Mouse (Mus musculus) G1E-ER4 (cell line): Measurements from ENCODE around the gene Polr3gl. TPM values are rescaled to one million over a fixed set of nuclear protein-coding genes. Genes with fewer than 3 reads are reported as not detected.

Source experiments
- GATA1 ChIP-seq: IDR thresholded peaks from one replicate; pipeline ENCODE4 v1.8.0; 2012; ENCODE audit warnings: low read length, inconsistent platforms
- polyA plus RNA-seq: library from polyadenylated mRNA; stranded (reverse); fragments of >175 nt; gene quantifications from 2 replicates; pipeline ENCODE4 v1.2.3, GENCODE M21; 2012

The Polr3gl gene
- polyA plus RNA-seq, result 9.8 and 14.7 TPM in 2 replicates

DNA sequence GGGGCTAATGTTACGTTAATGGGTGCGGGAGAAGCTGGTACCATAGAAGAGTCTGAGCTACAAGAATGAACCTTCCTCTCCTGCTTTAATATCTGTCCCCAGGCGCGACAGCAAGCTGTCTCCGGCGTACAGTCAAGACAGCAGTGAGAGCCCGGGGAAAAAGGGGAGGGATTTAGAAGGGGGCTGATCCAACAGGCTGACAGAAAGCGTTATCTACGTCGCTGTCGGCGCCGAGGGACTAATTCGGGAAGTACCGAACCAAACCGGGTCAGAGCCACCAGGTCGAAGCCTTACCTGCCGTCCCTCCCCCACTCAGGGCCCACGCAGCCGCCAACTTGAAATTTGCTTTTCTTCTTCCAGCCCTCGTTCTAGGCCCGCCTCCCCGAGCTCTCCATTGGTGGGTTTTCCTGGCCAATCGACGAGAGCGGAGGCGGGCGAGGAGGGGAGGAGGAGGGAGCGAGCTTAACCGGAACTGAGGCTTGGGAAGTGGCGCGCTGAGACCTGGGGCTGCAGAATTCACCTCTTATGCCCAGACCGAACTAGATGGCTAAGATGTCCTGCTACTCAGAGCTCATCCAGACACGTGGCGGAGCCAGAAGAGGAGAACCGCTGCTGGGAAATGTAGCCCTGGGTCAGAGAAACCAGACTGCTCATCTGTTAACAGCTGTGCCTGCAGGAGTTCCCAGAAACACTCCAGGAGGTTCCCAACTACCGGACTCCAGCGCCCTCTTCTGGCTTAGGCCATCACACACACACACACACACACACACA, at the start of gene Polr3gl:
Gene Polr3gl (minus strand): TSS at position 392 of the 771 bp plus-strand sequence.
- no peak for TF ChIP-seq GATA1

DNA sequence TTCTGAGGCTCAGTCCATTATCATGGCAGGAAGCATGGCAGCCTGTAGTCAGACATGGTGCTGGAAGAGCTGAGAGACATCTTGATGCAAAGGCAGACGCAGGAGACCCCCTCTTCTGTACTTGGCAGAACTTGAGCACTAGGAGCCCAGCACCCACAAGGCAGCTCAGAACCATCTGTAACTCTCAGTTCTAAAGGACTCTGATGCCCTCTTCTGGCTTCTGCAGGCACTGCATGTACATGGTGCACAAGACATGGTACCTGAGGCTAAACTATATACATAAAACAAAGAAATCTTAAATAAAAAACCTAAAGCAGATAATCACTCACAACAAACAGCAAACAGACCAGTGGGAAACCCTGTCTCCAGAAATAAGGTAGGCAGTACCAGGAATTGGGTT, 45.2 kb upstream of the Polr3gl start:
- TF ChIP-seq GATA1, result no peak

DNA sequence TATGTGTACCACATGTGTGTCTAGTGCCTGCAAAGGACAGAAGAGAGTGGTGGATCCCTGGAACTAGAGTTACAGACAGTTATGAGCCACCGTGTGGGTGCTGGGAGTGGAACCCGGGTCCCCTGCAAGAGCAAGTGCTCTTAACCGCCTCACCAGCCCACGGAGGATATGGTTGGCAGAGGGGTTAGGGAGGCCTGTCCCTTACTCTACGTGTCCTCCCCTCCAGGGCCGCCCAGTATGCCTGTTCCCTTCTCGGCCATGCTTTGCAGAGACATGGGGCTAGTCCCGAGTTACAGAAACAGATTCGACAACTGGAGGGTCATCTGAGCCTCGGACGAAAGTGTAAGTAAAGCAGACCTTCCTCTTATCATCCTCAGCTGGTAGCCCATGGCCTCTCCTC, 42.5 kb upstream of the Polr3gl start:
- TF ChIP-seq GATA1, result no peak

DNA sequence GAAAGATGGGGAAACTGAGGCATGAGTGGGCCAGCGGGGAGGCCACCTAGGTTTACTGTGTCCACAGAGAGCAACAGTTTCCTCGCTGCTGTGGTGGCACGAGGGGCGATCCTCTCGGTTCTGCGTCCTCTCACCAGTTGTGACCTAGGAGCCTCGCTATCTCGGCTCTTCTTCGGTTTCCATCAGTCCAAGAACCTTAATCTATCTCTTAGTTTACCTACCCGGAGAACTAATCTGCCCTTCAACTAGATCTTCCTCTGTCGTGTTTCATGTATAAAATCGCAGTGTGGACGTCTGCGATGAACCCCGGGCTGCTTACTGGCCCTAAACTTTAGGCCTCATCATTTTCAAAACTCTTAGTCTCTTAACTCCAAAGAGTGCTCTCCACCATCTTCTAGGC, 41.9 kb upstream of the Polr3gl start:
- no peak for TF ChIP-seq GATA1

DNA sequence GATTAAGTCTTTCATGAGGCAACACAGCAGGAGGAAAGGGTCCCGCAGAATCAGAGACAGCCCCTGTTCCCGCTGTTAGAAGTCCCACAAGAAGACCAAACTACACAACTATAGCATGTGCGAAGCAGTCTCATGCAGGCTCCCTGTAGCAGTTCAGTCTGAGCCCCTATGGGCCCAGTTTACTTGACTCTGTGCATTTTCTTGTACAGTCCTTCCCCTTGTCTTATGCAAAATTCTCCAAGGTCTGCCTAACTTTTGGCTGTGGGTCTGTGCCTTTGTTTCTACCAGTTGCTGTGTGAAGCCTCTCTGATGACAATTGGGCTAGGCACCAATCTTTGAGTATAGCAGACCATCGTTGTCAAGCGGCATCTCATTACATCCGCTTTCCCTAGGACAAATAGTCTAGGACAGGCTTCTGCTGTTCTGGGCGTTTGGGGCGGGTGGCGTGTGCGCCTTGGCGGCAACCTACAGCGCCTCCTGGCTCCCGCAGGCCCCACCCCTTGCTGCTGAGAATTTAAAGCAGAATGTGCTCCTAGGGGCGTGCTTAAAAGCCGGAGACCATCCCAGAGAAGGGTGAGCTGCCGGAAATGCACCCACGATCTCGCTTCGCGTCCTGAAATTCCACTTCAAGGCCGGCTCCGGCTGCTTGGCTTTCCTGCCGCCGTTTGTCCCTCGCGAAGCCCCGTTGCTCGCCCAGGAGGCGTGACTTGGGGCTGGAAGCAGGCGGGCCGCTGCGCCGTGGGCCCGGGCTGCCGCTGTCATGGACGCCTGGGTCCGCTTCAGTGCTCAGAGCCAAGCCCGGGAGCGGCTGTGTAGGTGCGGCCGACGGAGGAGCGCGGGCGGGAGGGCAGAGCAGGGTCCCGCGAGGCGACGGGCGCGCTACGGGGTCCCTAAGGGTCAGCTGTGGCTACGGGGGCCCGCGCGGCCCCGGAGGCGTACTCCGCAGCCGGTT, 41.2 kb upstream of the Polr3gl start, which contains the start of the genes Pex11b and Gm42957:
Gene Pex11b (plus strand): TSS at position 449 of the 952 bp plus-strand sequence.
Gene Gm42957 (plus strand): TSS at position 547 of the 952 bp plus-strand sequence.
- TF ChIP-seq GATA1, result no peak

DNA sequence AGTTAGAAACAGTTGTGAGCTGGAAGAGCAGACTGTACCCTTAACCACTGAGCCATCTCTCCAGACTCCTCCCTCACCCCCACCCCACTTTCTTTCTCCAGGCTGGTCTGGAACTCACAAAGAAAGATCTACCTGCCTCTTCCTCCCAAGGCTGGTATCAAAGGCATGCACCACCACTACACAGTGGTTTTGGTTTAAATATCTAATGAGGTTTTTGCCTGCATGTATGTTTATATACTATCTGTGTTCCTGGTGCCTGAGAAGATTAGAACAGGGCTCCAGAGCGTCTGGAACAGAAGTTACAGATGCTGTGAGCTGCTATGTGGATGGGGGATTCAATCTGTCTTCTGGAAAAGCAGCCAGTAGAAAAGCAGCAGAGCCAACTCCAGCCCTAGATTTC, 40.0 kb upstream of the Polr3gl start:
- no peak for TF ChIP-seq GATA1

DNA sequence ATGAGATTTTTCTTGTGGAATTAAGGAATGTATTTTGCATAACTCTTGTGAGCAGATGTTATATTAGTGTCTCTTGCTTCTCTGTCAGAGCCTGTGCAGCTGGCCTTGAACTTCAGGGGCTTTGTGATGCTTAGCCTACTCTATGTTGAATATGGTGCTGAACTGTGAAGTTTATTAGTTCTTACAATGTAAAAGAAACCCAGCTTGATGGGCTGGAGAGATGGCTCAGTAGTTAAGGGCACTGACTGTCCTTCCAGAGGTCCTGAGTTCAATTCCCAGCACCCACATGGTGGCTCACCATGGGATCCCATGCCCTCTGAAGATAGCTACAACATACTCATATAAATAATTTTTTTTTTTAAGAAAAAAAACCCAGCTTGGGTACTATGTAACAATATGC, 38.1 kb upstream of the Polr3gl start:
- TF ChIP-seq GATA1, result no peak

DNA sequence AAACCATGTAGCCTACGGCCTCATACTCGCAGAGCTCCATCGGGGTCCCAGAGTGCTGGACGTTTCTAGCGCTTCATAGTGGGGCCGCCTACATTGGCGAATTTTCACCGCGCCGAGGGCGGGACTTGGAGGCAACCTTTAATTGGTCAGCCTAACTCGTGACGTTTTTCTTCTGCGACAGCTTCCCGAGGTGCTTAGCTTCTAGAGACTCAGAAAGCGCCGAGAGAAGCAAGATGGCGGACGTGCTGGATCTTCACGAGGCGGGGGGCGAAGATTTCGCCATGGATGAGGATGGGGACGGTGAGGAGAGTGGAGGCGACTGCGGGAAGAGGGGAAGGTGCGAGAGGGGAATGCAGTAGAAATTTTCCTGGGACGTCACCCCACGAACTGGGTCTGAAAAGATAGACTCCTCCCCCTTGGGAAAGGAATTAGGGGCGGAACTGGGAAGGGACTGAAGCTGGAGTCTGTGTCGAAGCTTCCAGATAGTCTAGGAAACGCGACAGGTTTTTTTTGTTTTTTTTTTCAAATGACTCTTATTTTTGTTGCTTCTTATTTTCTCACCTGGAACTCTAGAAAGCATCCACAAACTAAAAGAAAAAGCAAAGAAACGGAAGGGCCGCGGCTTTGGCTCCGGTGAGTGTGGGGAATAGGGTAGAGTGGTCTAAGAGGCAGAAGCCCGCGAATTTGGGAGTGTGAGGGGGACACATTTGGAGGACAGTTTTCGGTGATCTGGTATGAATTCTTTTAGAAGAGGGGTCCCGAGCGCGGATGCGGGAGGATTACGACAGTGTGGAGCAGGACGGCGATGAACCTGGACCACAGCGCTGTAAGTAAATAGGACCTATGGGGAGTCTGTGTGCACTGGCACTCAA, 36.0 kb upstream of the Polr3gl start, which contains the start of gene Rbm8a:
Gene Rbm8a (plus strand): TSS at position 205 of the 872 bp plus-strand sequence.
- no peak for TF ChIP-seq GATA1

DNA sequence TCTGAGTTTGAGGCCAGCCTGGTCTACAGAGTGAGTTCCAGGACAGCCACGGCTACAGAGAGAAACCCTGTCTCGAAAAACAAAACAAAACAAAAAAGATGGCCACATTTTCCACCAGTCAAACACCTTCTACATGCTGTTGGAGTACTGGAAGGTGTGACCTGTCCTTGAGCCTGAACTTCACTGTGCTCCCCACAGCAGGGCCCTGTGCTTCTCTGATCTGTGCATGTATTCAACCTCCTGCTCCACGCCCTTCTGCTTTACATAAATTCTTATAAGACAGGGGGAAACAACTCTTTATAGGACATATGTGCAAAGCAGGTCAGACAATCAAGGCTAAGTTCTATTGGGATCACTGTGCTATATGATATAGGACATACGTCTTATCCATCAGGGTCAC, 29.2 kb upstream of the Polr3gl start:
- TF ChIP-seq GATA1, result no peak

DNA sequence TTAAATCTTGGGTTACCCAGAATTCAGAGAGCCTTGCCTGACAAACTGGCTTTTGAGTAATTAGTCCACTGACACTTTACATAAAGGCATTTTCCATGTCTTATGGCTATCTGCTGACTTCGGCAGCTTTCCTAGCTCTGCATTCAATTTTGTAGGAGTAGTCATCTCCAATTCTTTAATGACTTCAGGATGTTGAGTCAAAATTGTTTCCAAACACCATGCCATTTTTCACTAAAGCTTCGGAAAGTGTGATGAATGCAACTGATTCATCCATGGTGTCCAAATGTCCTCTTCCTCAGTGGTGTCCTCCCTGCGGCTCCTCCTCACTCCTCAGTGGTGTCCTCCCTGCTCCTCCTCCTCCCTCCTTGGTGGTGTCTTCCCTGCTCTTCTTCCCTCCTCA, 24.0 kb upstream of the Polr3gl start:
- no peak for TF ChIP-seq GATA1

DNA sequence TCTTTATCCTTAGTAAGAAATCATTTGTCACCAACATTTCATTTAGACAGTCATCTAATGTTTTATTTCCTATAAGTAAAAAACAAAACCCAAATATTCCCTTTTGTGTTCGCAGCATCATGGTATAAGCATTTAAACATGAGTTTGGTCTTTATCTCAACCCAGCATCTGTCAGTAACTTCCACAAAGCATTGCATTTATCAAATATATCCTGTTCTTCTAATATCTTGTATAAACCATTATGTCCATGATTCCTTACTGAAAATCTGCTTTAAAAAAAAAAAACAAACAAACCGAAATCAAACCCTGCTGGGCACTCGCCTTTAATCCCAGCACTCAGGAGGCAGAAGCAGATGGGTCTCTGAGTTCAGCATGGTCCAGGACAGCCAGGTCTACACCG, 12.6 kb upstream of the Polr3gl start:
- TF ChIP-seq GATA1, result no peak

DNA sequence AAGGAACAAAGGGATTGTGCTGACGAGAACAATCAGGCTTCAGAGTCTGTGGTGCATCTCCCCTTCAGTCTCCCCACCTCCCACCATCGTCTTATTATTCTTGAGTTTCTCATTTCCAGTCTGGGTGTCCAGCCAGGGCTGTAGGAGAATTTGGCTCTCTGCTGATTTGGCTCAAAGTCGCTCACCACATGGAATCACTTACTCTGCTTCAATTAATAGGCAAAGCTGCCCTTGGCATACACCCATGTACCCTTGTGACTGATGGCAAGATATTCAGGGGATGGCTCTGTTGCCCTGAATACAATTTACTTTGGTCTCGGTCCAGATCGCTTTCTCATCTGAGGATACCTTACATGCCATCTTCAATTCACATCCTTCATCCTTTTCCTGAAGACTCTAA, 9.3 kb upstream of the Polr3gl start:
- no peak for TF ChIP-seq GATA1

DNA sequence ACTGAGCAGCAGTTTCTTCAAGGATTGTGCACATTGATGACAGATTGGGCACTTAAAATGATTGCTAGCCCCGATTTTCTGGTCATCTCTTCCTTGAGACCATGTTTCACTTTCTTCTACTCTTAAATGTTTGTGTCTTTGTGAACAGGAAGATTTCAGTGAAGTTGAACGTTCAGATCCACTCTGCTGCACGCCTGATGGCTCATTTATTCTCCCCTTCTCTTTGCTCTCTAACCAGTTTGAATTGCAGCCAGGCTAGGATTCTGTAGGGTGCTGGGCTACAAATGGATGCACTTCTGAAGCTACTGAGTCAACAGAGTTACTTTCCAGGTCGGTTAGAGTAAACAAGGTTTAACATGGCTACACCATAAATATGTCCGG, 8.7 kb upstream of the Polr3gl start:
- TF ChIP-seq GATA1, result no peak

DNA sequence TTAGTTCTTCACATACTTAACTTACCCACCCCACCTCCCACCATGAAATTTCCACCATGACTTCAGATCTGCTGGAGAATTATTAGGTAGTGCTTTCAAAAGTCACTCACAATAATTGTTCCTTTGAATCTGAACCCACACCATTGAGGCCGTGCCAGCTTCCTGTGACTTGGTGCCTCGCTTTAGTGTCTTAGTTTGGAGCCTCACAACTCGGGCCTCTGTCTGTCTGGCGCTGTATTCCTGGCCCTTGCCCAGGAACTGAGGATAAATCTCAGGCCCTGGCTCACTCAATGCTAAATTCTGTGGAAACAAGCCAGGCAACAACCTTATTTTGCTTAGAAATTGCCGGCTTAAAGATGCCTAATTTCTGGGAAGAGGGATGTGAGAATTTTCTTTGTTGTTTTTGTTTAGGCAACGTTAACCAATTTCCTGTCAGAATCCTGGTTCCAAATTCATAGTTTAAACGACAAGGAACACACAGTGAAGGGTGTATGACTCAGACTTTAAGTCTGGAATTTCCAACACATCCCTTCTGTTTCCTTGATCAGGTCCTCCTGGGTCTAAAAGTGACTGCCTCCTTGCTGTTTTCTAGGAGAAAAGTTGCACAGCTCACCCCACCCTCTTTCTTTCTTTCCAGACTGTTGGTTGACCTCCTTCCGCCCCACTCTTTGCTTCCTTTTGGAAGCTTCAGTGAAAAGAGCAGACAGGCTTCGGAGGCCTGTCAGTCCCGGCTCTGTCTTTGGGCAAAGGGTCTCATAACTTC, 8.1 kb upstream of the Polr3gl start:
- TF ChIP-seq GATA1, result no peak
